Mouse (Mus musculus) kidney, postnatal 4 days (tissue): ENCODE results near the gene Rab30.
A peak's percentile ranks its signal among the peaks of the same experiment; 100 is the strongest.

Experiments
- DNase-seq, 2 experiments: peaks; one replicate each; pipeline ENCODE4 v3.0.0; 2021; ENCODE audit warnings: mixed read lengths in 2 of 2

Rab30 gene

GRCm38 (mm10) chr7:92871596-92871995 is 130.2 kb downstream of the Rab30 start:
- DNase-seq: no peak

GRCm38 (mm10) chr7:92874116-92874675 is 132.8 kb downstream of the Rab30 start, which contains the start of the genes Ddias and Prcp:
Ddias (minus strand) TSS chr7:92874247.
Prcp (plus strand) TSS chr7:92874470.
- DNase-seq: peak; percentile 95 to 97

DNA sequence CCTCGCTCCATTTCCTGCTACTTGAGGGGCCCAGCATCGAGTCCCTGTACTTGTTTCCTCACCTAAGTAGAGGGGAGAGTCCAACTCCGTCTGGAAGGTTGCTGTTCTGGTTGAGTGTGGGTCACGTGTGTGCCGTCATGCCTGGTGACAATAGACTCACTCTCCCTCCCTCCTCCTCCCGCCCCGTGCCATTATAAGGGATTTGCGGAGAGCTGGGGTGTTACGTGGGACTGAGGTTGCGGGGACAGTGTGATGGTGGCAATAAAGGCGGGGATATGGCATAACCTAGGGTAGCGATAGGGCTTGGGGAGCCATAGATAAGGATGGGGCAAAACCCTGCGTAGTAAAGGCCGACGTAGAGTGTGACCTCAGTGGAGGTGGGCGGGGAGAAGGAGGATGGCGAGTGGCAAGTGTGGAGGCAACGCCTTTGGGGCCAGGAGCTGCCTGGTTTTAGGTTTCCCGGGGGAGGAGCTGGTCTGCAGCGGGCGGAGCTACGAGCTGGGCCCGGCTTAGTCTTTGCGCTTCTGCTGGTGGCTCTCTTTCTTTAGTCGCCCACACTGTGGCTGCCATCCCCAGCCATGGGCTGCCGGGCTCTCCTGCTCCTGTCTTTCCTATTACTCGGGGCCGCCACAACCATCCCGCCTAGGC is 133.5 kb downstream of the Rab30 start:
- peak; percentile 86 to 91 for DNase-seq

GRCm38 (mm10) chr7:92876066-92876465 is 134.7 kb downstream of the Rab30 start:
- no peak for DNase-seq

- peak in 1 of 2 experiments; percentile 27 for DNase-seq
Measured at GRCm38 (mm10) chr7:92876538-92876937, 135.1 kb downstream of the Rab30 start.

- no peak for DNase-seq
Measured at GRCm38 (mm10) chr7:92878575-92879285, 137.3 kb downstream of the Rab30 start.

- no peak for DNase-seq
Measured at GRCm38 (mm10) chr7:92883850-92884716, 142.7 kb downstream of the Rab30 start.

DNA sequence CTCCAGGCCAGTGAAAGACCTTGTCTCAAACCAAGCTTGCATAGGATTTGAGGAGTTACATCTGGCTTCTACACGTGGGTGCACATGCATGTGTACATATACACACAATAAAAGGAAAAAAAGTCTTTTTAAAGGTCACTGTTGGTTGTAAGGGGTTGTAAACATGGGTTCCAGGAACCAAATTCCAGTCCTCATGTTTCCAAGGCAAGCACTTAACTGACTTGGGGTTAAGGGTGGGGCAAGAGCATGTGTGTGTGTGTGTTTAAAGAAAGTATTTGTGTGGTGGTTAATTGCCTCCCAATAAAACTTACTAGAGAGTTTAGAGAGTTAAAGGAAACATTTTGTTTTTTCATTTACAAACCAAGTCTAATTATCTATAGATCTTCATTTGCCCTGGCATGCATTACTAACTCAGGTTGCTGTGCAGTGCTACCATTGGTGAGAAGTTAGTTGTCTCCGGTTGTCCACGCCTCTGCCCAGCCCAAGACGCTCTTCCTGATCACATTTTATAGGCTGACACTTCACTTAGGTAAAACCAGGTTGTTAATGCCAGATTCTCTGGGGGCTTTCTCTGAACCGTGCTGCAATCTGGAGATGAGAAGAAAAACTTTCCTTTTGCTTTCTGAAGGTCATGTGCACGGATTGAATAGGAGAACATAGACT is 143.7 kb downstream of the Rab30 start:
- no peak for DNase-seq

GRCm38 (mm10) chr7:92886801-92887200 is 145.4 kb downstream of the Rab30 start:
- DNase-seq: no peak

GRCm38 (mm10) chr7:92887230-92887629 is 145.8 kb downstream of the Rab30 start:
- DNase-seq: no peak

DNA sequence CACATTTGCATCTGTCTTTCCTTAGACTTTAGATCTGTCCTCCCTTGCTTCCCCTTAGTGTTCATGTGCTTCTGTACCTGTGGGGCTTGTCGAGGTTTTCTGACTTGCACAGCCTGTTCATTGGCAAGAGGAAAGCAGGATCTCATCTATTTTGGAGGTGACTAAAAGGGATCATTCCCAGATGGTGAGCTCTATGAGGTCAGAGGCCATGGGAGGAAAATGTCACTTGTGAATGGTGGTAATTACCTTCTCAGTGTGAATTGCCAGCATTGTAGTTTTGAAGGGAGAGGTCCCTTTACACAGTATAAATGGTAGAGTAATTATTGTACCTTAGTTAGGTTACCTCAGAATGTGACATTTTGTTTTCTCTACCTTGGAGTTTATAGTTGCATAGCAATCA is 148.8 kb downstream of the Rab30 start:
- no peak for DNase-seq

DNA sequence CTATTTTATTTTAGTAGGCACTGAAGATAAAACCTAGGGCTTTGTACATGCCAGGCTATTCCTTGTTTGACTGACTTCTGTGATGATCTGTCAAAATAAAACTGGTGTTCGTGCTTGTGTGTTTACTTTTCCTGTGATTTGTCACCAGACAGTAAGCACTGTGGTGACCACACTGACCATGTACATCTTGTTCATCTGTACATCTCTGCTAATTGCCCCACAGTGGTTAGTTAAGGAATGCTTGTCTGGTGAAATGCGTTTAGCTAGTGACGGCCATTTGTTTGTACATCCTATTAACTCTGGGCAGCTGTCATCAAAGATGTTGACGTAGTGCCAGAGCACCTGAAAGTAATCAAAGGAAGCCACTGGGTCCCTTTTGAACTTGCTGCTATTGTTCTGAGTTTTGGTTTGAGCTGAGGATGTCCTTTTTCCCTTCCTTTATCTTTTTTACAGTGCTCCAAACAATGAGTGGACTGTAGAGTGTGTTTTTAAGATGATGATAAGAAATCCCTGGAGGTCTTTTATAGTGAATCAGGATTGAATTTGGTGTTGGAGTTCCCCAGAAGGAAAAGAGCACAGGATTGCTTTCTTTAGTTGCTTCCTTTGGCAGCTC is 149.3 kb downstream of the Rab30 start:
- DNase-seq: no peak

GRCm38 (mm10) chr7:92893478-92893877 is 152.1 kb downstream of the Rab30 start:
- no peak for DNase-seq
